Mouse (Mus musculus) activated CD4-positive, CD25-positive, alpha-beta regulatory T cell, adult 4 months (primary cell): ENCODE results near the gene Lzic. TPM values are rescaled to one million over a fixed set of nuclear protein-coding genes. Genes with fewer than 3 reads are reported as not detected.

Source experiments
- ATAC-seq: one replicate; pipeline ENCODE4 v1.8.0; 2017
- polyA plus RNA-seq, 2 experiments: library from polyadenylated mRNA; unstranded; fragments of 100-300 nt; shearing (Covaris generic); gene quantifications; one replicate each; pipeline ENCODE4 v1.2.1; 2017

Lzic gene
- polyA plus RNA-seq, 2 experiments from 2014 or later, result 26.0 to 30.0 TPM

- ATAC-seq, result no peak
Measured at GRCm38 (mm10) chr4:149484566-149484965, 463 bp upstream of the Lzic start.

- ATAC-seq, result peak; percentile 74
Measured at GRCm38 (mm10) chr4:149485825-149486206, 787 bp downstream of the Lzic start.

- ATAC-seq, result no peak
Measured at GRCm38 (mm10) chr4:149487729-149488128, 2.7 kb downstream of the Lzic start.

- no peak for ATAC-seq
Measured at GRCm38 (mm10) chr4:149489415-149490240, 4.6 kb downstream of the Lzic start.

GRCm38 (mm10) chr4:149491151-149491550 is 6.1 kb downstream of the Lzic start:
- no peak for ATAC-seq

GRCm38 (mm10) chr4:149496612-149497011 is 11.6 kb downstream of the Lzic start:
- ATAC-seq, result no peak

GRCm38 (mm10) chr4:149498901-149499300 is 13.9 kb downstream of the Lzic start:
- no peak for ATAC-seq

- no peak for ATAC-seq
Measured at GRCm38 (mm10) chr4:149499790-149500189, 14.8 kb downstream of the Lzic start.

- no peak for ATAC-seq
Measured at GRCm38 (mm10) chr4:149504363-149504762, 19.3 kb downstream of the Lzic start.

- no peak for ATAC-seq
Measured at GRCm38 (mm10) chr4:149504858-149505257, 19.8 kb downstream of the Lzic start.

- no peak for ATAC-seq
Measured at GRCm38 (mm10) chr4:149505261-149505967, 20.4 kb downstream of the Lzic start.

- ATAC-seq, result no peak
Measured at GRCm38 (mm10) chr4:149506904-149507303, 21.9 kb downstream of the Lzic start.

- ATAC-seq, result no peak
Measured at GRCm38 (mm10) chr4:149511221-149511646, 26.2 kb downstream of the Lzic start.

GRCm38 (mm10) chr4:149512072-149512471 is 27.0 kb downstream of the Lzic start:
- ATAC-seq, result no peak

GRCm38 (mm10) chr4:149515706-149516105 is 30.7 kb downstream of the Lzic start:
- ATAC-seq, result peak; percentile 26

- ATAC-seq, result peak; percentile 95
Measured at GRCm38 (mm10) chr4:149517868-149518340, 32.9 kb downstream of the Lzic start, which contains the start of gene Ctnnbip1. Ctnnbip1 (plus strand) TSS chr4:149518236.

- ATAC-seq, result no peak
Measured at GRCm38 (mm10) chr4:149518351-149519220, 33.6 kb downstream of the Lzic start.

- no peak for ATAC-seq
Measured at GRCm38 (mm10) chr4:149521258-149521657, 36.2 kb downstream of the Lzic start.

GRCm38 (mm10) chr4:149523961-149524360 is 38.9 kb downstream of the Lzic start:
- no peak for ATAC-seq

GRCm38 (mm10) chr4:149525170-149525569 is 40.1 kb downstream of the Lzic start:
- no peak for ATAC-seq

GRCm38 (mm10) chr4:149525811-149526210 is 40.8 kb downstream of the Lzic start:
- no peak for ATAC-seq

- no peak for ATAC-seq
Measured at GRCm38 (mm10) chr4:149526330-149526729, 41.3 kb downstream of the Lzic start.
